Mouse (Mus musculus): ENCODE results near the gene Kcnab3.

DNA sequence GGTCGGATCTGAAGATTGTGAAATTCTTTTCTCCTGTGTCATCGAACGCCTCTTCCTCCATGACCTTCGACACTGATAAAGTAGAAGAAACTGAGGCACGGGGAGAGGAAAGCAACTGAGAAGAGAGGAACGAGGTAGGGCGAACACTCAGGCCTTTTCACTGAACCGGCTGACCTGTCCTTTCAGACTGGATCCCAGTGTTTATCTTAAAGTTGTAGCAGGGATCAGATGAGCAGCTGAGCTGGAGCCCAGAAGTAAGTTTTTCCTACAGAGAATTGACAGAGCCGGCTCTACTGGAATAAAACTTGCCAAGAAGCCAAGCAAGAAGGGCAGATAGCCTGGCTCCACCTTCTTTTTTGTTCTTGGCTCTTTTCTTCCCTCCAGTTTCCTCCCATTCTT is 44.8 kb downstream of the Kcnab3 start:
- TF ChIP-seq CTCF (IDR thresholded peaks at IDR 0.05; ENCODE audit: extremely low read depth, insufficient read depth, insufficient read length, insufficient replicate concordance) (no peak), POLR2A (IDR thresholded peaks at IDR 0.05; ENCODE audit: low read depth, low read length) (no peak)

Measured in spleen, adult 2 months (tissue).